Mouse (Mus musculus) lung, embryonic 16.5 days (tissue): ENCODE results near the gene Zfp108. TPM values are rescaled to one million over a fixed set of nuclear protein-coding genes. Genes with fewer than 3 reads are reported as not detected.
A peak's percentile ranks its signal among the peaks of the same experiment; 100 is the strongest.
"Not testable (repeated sequence)": the region's sequence is repeated elsewhere in the genome, so short reads cannot be mapped to it uniquely, and the experiment has no call there.

Source experiments
- ATAC-seq: fragments of 200-750 bp; cut with Nextera tagmentation; 2 replicates; pipeline ENCODE4 v1.8.0; 2017; ENCODE audit warnings: low read depth, mild to moderate bottlenecking, moderate library complexity
- H3K27ac ChIP-seq: fragments of 300-500 bp; sonication (generic); 2 replicates; pipeline ENCODE4 v1.5.1; 2014; ENCODE audit warnings: mild to moderate bottlenecking, control low read depth, low read length
- H3K27me3 ChIP-seq: fragments of 300-500 bp; sonication (generic); 2 replicates; pipeline ENCODE4 v1.6.1; 2014; ENCODE audit warnings: low read depth, low read length, mixed read lengths; ENCODE audit not compliant: control insufficient read depth, insufficient read depth
- H3K36me3 ChIP-seq: fragments of 300-500 bp; sonication (generic); 2 replicates; pipeline ENCODE4 v1.6.1; 2014; ENCODE audit warnings: low read length; ENCODE audit not compliant: control insufficient read depth, insufficient read depth
- H3K4me1 ChIP-seq: fragments of 300-500 bp; sonication (generic); replicated peaks from 2 replicates; pipeline ENCODE4 v1.6.1; 2014; ENCODE audit warnings: low read length, mixed read lengths; ENCODE audit not compliant: control insufficient read depth, insufficient read depth
- H3K4me2 ChIP-seq: fragments of 300-500 bp; sonication (generic); 2 replicates; pipeline ENCODE4 v1.6.1; 2014; ENCODE audit warnings: low read depth, low read length, control low read depth
- H3K4me3 ChIP-seq: fragments of 300-500 bp; sonication (generic); 2 replicates; pipeline ENCODE4 v1.5.1; 2014; ENCODE audit warnings: mild to moderate bottlenecking, low read length, control low read depth
- H3K9ac ChIP-seq: fragments of 300-500 bp; sonication (generic); 2 replicates; pipeline ENCODE4 v1.6.1; 2014; ENCODE audit warnings: low read length, control low read depth
- H3K9me3 ChIP-seq: fragments of 300-500 bp; sonication (generic); 2 replicates; pipeline ENCODE4 v1.6.1; 2016; ENCODE audit warnings: low read length; ENCODE audit not compliant: control insufficient read depth
- WGBS: fragments of 180-500 bp; shearing (Covaris S2); extraction: QIAGEN DNeasy Blood & Tissue Kit; methylation state at CpG from one replicate; pipeline ENCODE4 v1.1.7; 2014; 5-methylcytosine and 5-hydroxymethylcytosine counted together
- polyA plus RNA-seq: library from polyadenylated mRNA; unstranded; fragments of >200 nt; fragmentation: Nextera tagmentation; extraction: Ambion mirVana; gene quantifications from 2 replicates; pipeline ENCODE4 v1.2.1, GENCODE M21; 2015

Gene Zfp108
- polyA plus RNA-seq, 1 experiment from 2014 or later = 3.5 TPM

DNA sequence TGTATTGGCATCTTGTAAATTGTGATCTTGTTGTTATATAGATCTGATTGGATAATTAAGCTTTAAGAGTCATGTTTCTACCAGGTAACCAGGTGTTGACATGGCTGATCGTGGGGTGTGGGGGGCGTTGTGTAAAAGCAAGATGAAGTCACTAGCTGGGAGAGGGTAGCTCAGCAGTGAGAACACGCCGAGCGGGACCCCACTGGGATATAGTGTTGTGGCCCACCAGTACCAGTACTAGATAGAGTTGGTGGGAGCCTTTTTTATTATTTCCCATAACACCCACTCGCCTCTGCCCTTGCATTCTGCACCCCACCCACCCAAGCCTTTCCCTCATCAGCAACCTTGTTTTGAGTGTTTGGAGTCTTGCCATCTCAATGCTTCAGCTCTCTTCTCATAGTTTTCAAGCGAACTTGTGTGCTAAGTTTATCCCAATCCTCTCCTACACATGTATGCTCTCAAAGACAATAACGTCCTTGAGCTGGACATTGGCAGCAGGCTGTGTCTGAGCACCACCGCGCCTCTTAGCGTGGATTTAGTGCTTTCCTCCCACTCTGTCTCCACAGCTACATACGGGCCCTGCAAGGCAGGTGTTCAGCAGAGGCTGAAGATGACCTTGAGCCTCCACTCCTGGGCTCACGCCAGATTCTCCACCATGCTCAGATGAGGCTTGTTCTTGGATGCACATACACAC lies 4.9 kb downstream of the Zfp108 start:
- peaks cover 14% of the 10 kb centered on the region for H3K36me3 ChIP-seq
- no peak overlapping the region for H3K4me2 ChIP-seq
- 86% methylated on average over 13 of the region's 13 CpGs for WGBS
- H3K4me1 ChIP-seq = peaks cover 6% of the 10 kb centered on the region
- H3K27ac ChIP-seq = no peak overlapping the region
- no peak overlapping the region for H3K9ac ChIP-seq
- no peak overlapping the region for H3K4me3 ChIP-seq
- no peaks in the 10 kb centered on the region for H3K9me3 ChIP-seq
- no peak for ATAC-seq
- H3K27me3 ChIP-seq = no peaks in the 10 kb centered on the region

DNA sequence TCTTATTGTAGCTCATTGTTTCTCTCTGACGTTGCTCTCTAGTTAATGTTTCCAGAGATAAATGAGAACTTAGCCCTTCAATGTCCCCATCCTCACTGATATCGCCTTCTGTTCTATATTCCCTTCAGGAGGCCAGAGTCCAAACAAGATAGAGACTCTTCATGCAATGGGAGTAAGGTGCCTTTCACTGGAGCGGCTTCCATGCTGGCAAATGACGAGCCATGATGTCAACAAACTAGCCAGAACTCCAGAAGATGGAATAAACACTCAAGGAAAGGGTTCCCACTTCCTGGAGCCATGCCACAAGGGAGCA lies 5.4 kb downstream of the Zfp108 start:
- Histone ChIP-seq H3K4me3 (no peak overlapping the region), H3K36me3 (peaks cover 14% of the 10 kb centered on the region), H3K27ac (no peak overlapping the region), H3K9me3 (no peaks in the 10 kb centered on the region), H3K4me2 (no peak overlapping the region), H3K9ac (no peak overlapping the region), H3K4me1 (peaks cover 4% of the 10 kb centered on the region), H3K27me3 (no peaks in the 10 kb centered on the region)
- ATAC-seq = no peak
- 85% methylated on average over 4 of the region's 4 CpGs for WGBS

DNA sequence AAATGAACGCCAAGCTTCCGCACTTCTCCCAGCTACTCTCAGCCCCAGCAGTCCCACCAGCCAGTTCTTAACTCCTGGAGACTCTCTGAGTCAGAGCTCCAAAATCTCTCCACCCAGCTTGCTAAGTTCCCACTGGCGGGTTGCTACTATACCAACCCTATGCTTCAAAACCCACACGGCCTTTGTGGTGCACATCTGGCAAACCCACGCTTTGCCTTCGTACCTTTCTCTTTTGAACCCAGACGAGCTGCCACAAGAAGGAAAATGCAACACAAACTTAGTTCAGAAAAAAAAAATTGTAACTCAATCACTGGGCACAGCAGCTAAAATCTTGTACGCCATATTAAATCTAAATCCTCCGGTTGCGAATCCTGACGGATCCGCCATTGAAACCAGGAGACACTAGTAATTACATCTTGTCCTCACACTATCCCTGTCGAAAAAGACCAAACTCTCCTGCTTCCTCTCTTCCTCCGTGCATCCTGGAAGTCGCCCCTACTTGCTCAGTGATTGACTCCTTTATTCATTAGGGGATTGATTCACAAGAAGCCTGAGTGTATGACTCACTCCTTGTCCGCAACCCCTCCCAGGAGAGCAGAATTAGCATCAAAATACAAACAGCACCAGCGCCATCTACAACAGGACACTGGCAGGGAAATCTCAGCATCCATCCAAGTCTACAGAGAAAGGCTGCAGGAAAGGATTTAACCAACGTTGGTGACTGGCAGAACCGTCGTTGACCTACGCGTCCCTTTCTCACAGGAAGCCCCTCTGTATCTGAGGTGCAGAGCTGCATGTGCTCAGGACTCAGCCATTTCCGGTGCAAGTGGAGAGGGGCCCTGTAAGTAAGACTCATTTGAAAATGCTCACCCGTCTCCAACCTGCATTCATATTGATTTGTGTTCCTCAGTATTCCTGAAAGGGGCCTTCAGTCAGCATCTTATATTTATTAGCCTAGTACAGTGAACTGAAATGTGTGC lies 13.9 kb downstream of the Zfp108 start:
- no peaks in the 10 kb centered on the region for H3K36me3 ChIP-seq
- ATAC-seq = no peak
- 76% methylated on average over 24 of the region's 24 CpGs for WGBS
- H3K9ac ChIP-seq = no peak overlapping the region
- no peak overlapping the region for H3K27ac ChIP-seq
- H3K4me1 ChIP-seq = peaks cover 3% of the 10 kb centered on the region; the same call in 1 of the 2 replicates
- no peaks in the 10 kb centered on the region for H3K9me3 ChIP-seq
- no peak overlapping the region for H3K4me2 ChIP-seq
- no peak overlapping the region for H3K4me3 ChIP-seq
- H3K27me3 ChIP-seq = no peaks in the 10 kb centered on the region

DNA sequence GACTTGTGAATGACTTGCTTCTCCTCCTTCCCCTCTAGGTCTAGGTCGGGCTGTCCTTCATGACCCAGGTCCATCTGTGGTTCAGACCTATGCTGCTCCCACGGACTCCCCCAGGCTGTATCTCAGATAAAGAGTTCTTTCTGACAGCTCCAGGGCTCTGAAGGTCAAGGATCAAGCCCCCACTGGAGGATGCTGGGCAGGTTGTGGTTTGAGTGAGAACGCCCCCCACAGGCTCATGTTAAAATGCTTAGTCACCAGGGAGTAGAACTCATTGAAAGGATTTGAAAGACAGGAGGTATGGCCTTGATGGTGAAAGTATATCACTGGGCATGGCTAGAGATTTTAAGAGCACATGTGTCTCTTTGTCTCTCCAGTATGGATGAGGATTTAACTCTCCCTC lies 14.7 kb downstream of the Zfp108 start:
- Histone ChIP-seq H3K36me3 (peaks cover 3% of the 10 kb centered on the region), H3K9ac (no peak overlapping the region), H3K9me3 (no peaks in the 10 kb centered on the region), H3K27me3 (no peaks in the 10 kb centered on the region), H3K27ac (no peak overlapping the region), H3K4me2 (no peak overlapping the region), H3K4me1 (peaks cover 3% of the 10 kb centered on the region; the same call in 1 of the 2 replicates), H3K4me3 (no peak overlapping the region)
- WGBS = 64% methylated on average over 3 of the region's 3 CpGs
- ATAC-seq = no peak

- Histone ChIP-seq H3K27me3 (no peaks in the 10 kb centered on the region), H3K27ac (no peak overlapping the region), H3K9ac (peak overlapping the region; percentile 82), H3K36me3 (peaks cover 9% of the 10 kb centered on the region), H3K4me1 (peaks cover 3% of the 10 kb centered on the region; the same call in 1 of the 2 replicates), H3K9me3 (no peaks in the 10 kb centered on the region), H3K4me2 (peak overlapping the region; percentile 76), H3K4me3 (peak overlapping the region; percentile 71)
- peak; percentile 47 for ATAC-seq
- WGBS = 31% methylated on average over 7 of the region's 7 CpGs
Observed at GRCm38 (mm10) chr7:24269667-24270287, 15.2 kb downstream of the Zfp108 start.

DNA sequence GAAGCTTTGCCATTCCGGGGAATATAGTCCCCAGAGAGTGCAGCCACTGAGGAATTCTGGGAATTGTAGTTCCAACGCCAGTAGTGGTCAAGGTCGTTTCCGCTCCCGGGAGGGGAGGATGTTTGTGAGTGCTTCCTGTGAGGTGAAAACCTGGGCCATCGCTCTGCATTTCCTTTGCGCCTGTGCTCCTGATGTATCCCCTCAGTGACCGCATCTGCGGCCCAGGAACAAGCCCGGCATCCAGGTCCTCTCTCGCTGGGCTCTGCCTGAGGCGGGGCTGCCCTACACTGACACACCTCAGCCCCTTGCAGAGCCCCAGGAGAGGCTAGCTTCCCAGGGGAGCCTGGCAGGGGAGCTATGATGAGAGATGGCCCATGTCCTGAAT lies 15.7 kb downstream of the Zfp108 start, which contains the start of gene Zfp93:
Gene Zfp93 (plus strand): TSS at position 133 of the 385 bp plus-strand sequence.
- WGBS = 0% methylated on average over 12 of the region's 12 CpGs

GRCm38 (mm10) chr7:24271191-24271590 lies 16.6 kb downstream of the Zfp108 start:
- Histone ChIP-seq H3K9ac (no peak overlapping the region), H3K27me3 (no peaks in the 10 kb centered on the region), H3K4me2 (no peak overlapping the region), H3K4me1 (peaks cover 3% of the 10 kb centered on the region; the same call in 1 of the 2 replicates), H3K36me3 (peaks cover 16% of the 10 kb centered on the region), H3K27ac (no peak overlapping the region), H3K9me3 (no peaks in the 10 kb centered on the region), H3K4me3 (no peak overlapping the region)
- 91% methylated on average over 6 of the region's 6 CpGs for WGBS
- no peak for ATAC-seq

More for the DNA sequence above, 15.7 kb downstream of the Zfp108 start, which contains the start of gene Zfp93:
- peaks cover 14% of the 10 kb centered on the region for H3K36me3 ChIP-seq
- ATAC-seq = peak; percentile 97
- no peaks in the 10 kb centered on the region for H3K27me3 ChIP-seq
- peaks cover 3% of the 10 kb centered on the region; the same call in 1 of the 2 replicates for H3K4me1 ChIP-seq
- peak within 1 kb of the TSS; percentile 48; the same call in 1 of the 2 replicates for H3K27ac ChIP-seq
- peak within 1 kb of the TSS; percentile 71 for H3K4me3 ChIP-seq
- no peaks in the 10 kb centered on the region for H3K9me3 ChIP-seq
- H3K4me2 ChIP-seq = peak within 1 kb of the TSS; percentile 76
- peak within 1 kb of the TSS; percentile 82 for H3K9ac ChIP-seq

DNA sequence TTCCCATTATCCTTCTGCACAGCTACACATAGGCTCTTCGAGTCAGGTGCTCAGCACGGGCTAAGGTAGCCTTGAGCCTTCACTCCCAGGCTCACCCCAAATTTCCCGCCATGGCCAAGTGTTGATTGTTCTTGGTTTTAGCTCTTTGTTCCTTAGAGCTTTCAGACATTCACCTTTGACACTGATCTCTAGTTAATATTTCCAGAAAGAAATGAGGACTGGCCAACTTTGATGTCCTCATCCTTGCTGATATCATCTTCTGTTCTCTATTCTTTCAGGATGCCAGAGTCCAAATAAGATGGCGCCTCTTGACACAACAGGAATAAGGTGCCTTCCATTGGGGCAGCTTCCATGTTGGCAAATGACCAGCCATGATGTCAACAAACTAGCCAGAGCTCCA lies 19.9 kb downstream of the Zfp108 start:
- Histone ChIP-seq H3K27me3 (no peaks in the 10 kb centered on the region), H3K9me3 (no peaks in the 10 kb centered on the region), H3K27ac (no peak overlapping the region), H3K36me3 (peaks cover 19% of the 10 kb centered on the region), H3K9ac (no peak overlapping the region), H3K4me2 (no peak overlapping the region), H3K4me1 (peaks cover 3% of the 10 kb centered on the region; the same call in 1 of the 2 replicates), H3K4me3 (no peak overlapping the region)
- no peak for ATAC-seq
- 91% methylated on average over 4 of the region's 4 CpGs for WGBS

- not testable (repeated sequence) for H3K27ac ChIP-seq, H3K27me3 ChIP-seq, H3K9me3 ChIP-seq, H3K9ac ChIP-seq, H3K4me1 ChIP-seq, H3K4me2 ChIP-seq, ATAC-seq, H3K4me3 ChIP-seq
- 82% methylated on average over 3 of the region's 3 CpGs for WGBS
- peaks cover 17% of the 10 kb centered on the region for H3K36me3 ChIP-seq
Observed at GRCm38 (mm10) chr7:24278771-24279170, 24.2 kb downstream of the Zfp108 start.
